In the genomic region with DNA sequence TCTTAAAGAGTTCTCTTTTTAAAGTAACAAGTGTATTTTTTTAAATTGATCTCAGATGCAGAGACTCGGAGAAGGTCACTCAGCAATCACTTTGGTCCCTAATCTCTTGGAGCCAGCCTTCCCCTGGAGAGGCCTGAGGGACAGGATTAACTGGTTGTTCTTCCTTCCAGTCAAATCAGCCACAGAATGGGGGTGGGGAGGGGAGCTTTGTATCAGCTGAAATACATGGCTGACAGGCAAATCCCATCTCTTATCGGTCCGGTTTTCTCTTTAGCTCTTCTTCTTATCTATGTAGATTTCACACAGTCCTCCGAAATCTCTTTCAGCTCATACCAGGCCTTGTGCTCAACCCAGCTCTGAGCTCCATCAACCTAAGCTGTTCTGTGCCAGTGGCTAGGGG, we compare ENCODE assay signal across 15 mouse cellular contexts. TPM values are rescaled to one million over a fixed set of nuclear protein-coding genes. Genes with fewer than 3 reads are reported as not detected.
DNase-seq lines count a peak whose midpoint lies in the region; ATAC-seq lines count a peak whose summit lies in the region.
"Had no signal": no experiment of that assay in that cellular context is flagged by ENCODE, and none has a peak within 500 bp of the region (broad histone marks: within the 10 kb centered on the region; RNA-seq: fewer than 3 reads in every experiment).

No protein-coding gene starts in this region.

- peak overlapping the region; percentile 78; the same call in 1 of the 2 replicates for H3K27ac ChIP-seq in hindbrain, embryonic 14.5 days
- H3K27ac ChIP-seq in hindbrain, embryonic 11.5 days (ENCODE audit: low read depth, low read length): no peak overlapping the region; the same call in 1 of the 2 replicates
- no peak overlapping the region for H3K27ac ChIP-seq in liver, embryonic 16.5 days (ENCODE audit: low read length)
- H3K27ac ChIP-seq in midbrain, embryonic 15.5 days: peak overlapping the region; percentile 59

- H3K9ac ChIP-seq in hindbrain, embryonic 14.5 days: no peak overlapping the region
- no peak overlapping the region for H3K9ac ChIP-seq in hindbrain, embryonic 11.5 days (ENCODE audit: low read depth, low read length)
- H3K9ac ChIP-seq in liver, embryonic 16.5 days (ENCODE audit: low read depth, low read length): no peak overlapping the region
- H3K9ac ChIP-seq in midbrain, embryonic 15.5 days: no peak overlapping the region
- H3K9ac ChIP-seq: heart, embryonic 15.5 days had no signal

- H3K4me3 ChIP-seq in hindbrain, embryonic 14.5 days (replicated peaks; ENCODE audit: low read length): no peak overlapping the region
- no peak overlapping the region for H3K4me3 ChIP-seq in hindbrain, embryonic 11.5 days (ENCODE audit: low read depth, low read length)
- H3K4me3 ChIP-seq in liver, embryonic 16.5 days (ENCODE audit: low read depth, low read length): no peak overlapping the region
- no peak overlapping the region for H3K4me3 ChIP-seq in midbrain, embryonic 15.5 days
- H3K4me3 ChIP-seq: heart, embryonic 15.5 days had no signal

- H3K36me3 ChIP-seq in hindbrain, embryonic 14.5 days (replicated peaks; ENCODE audit: control insufficient read depth, insufficient read depth): no peaks in the 10 kb centered on the region
- H3K36me3 ChIP-seq in hindbrain, embryonic 11.5 days (ENCODE audit: control insufficient read depth, insufficient read depth, low read length): no peaks in the 10 kb centered on the region
- H3K36me3 ChIP-seq in liver, embryonic 16.5 days (ENCODE audit: control insufficient read depth, insufficient read depth): no peaks in the 10 kb centered on the region
- H3K36me3 ChIP-seq in midbrain, embryonic 15.5 days (replicated peaks): no peaks in the 10 kb centered on the region
- H3K36me3 ChIP-seq: heart, embryonic 15.5 days had no signal

- H3K9me3 ChIP-seq in hindbrain, embryonic 14.5 days (ENCODE audit: control insufficient read depth, low read length): no peaks in the 10 kb centered on the region
- no peaks in the 10 kb centered on the region for H3K9me3 ChIP-seq in hindbrain, embryonic 11.5 days (ENCODE audit: control insufficient read depth, low read length)
- H3K9me3 ChIP-seq in liver, embryonic 16.5 days (replicated peaks; ENCODE audit: control insufficient read depth, low read length): no peaks in the 10 kb centered on the region
- H3K9me3 ChIP-seq in midbrain, embryonic 15.5 days: no peaks in the 10 kb centered on the region
- H3K9me3 ChIP-seq: heart, embryonic 15.5 days had no signal

- peaks cover 19% of the 10 kb centered on the region for H3K4me1 ChIP-seq in hindbrain, embryonic 14.5 days (replicated peaks; ENCODE audit: control insufficient read depth, insufficient read depth, low read length)
- no peaks in the 10 kb centered on the region for H3K4me1 ChIP-seq in hindbrain, embryonic 11.5 days (replicated peaks; ENCODE audit: control insufficient read depth, insufficient read depth, low read length)
- peaks cover 7% of the 10 kb centered on the region for H3K4me1 ChIP-seq in liver, embryonic 16.5 days (ENCODE audit: control insufficient read depth, low read depth, low read length)
- H3K4me1 ChIP-seq in midbrain, embryonic 15.5 days: peaks cover 29% of the 10 kb centered on the region

- WGBS in hindbrain, embryonic 14.5 days: 70% methylated on average over 4 of the region's 4 CpGs
- WGBS in hindbrain, embryonic 11.5 days: 70% methylated on average over 4 of the region's 4 CpGs
- WGBS in liver, embryonic 16.5 days (ENCODE audit: insufficient replicate concordance): 6% methylated on average over 4 of the region's 4 CpGs
- 32% methylated on average over 4 of the region's 4 CpGs for WGBS in midbrain, embryonic 15.5 days

- no peaks in the 10 kb centered on the region for H3K27me3 ChIP-seq in hindbrain, embryonic 14.5 days (ENCODE audit: control insufficient read depth, insufficient read depth, low read length)
- H3K27me3 ChIP-seq in hindbrain, embryonic 11.5 days (ENCODE audit: control insufficient read depth, insufficient read depth, low read length): no peaks in the 10 kb centered on the region
- 0 out of 2 replicates have a peak, but pooled peaks cover 3% of the 10 kb centered on the region for H3K27me3 ChIP-seq in liver, embryonic 16.5 days (ENCODE audit: control insufficient read depth, insufficient read depth, low read depth, low read length)
- H3K27me3 ChIP-seq in midbrain, embryonic 15.5 days (replicated peaks): no peaks in the 10 kb centered on the region
- H3K27me3 ChIP-seq: heart, embryonic 15.5 days had no signal

- no peak for DNase-seq in hindbrain, embryonic 14.5 days (ENCODE audit: low spot score)
- no peak for DNase-seq in hindbrain, embryonic 11.5 days (ENCODE audit: low spot score)
- DNase-seq in c-Kit-positive CD71-positive TER-119-negative erythroid progenitor cells, embryonic 14.5 days (ENCODE audit: low read depth): peak; percentile 46
- DNase-seq in kidney, postnatal 4 days: no peak
- no peak for DNase-seq in adrenal gland, postnatal 4 days (ENCODE audit: low spot score in 2 of 2)
- no peak for DNase-seq in cerebellum, postnatal 14 days
- DNase-seq: B cell, adult 2 months; cerebellum, adult 9-11 months; heart, adult 11 months; kidney, adult 9 months; right cerebral cortex, postnatal 14 days had no signal

- H3K4me2 ChIP-seq in hindbrain, embryonic 14.5 days (replicated peaks): no peak overlapping the region
- no peak overlapping the region for H3K4me2 ChIP-seq in hindbrain, embryonic 11.5 days (replicated peaks; ENCODE audit: low read depth, low read length)
- H3K4me2 ChIP-seq in liver, embryonic 16.5 days (ENCODE audit: low read depth, low read length): no peak overlapping the region
- no peak overlapping the region for H3K4me2 ChIP-seq in midbrain, embryonic 15.5 days
- H3K4me2 ChIP-seq: heart, embryonic 15.5 days had no signal

- ATAC-seq in hindbrain, embryonic 14.5 days (ENCODE audit: low FRiP score): no peak
- no peak for ATAC-seq in hindbrain, embryonic 11.5 days (ENCODE audit: low FRiP score)
- ATAC-seq in liver, embryonic 16.5 days (ENCODE audit: low read depth): 0 out of 2 replicates have a peak, but pooled peaks have one; percentile 39
- no peak for ATAC-seq in midbrain, embryonic 15.5 days (replicated peaks)
- ATAC-seq: lung, postnatal 0 days had no signal

RNA-seq across cellular contexts. Expression of a gene that starts 48.4 kb away (rescaled TPM):
- polyA plus RNA-seq in hindbrain, embryonic 14.5 days (2014; fragmentation: Nextera tagmentation; extraction: Ambion mirVana): 21.9 and 25.9 TPM in 2 replicates
- polyA plus RNA-seq in hindbrain, embryonic 11.5 days (2014; fragmentation: Nextera tagmentation; extraction: Ambion mirVana): 9.5 and 10.4 TPM in 2 replicates
- 3.2 and 4.4 TPM in 2 replicates for polyA plus RNA-seq in liver, embryonic 16.5 days (2015; fragmentation: Nextera tagmentation; extraction: Ambion mirVana)
- polyA plus RNA-seq in midbrain, embryonic 15.5 days (2015; fragmentation: Nextera tagmentation; extraction: Ambion mirVana): 32.3 and 34.0 TPM in 2 replicates
- 1 to 10 TPM; 9.1 to 9.7 TPM for total RNA-seq in adrenal gland, postnatal 4 days (2021)

Comparison
In these comparisons a context has a peak if more than half of its experiments do, and no peak if none do; other contexts are left out.
1. H3K27ac ChIP-seq: peak in hindbrain, embryonic 14.5 days (single experiment) and midbrain, embryonic 15.5 days (single experiment); none in hindbrain, embryonic 11.5 days (single experiment) and liver, embryonic 16.5 days (single experiment).